Mouse (Mus musculus) small intestine, adult 2 months (tissue): ENCODE measurements around the gene Chmp6.

ENCODE experiments used
- CTCF ChIP-seq: fragments of 200-500 bp; IDR thresholded peaks from 2 replicates; pipeline ENCODE4 v1.5.1; 2012; ENCODE audit warnings: low read depth, mild to moderate bottlenecking, control low read depth, inconsistent platforms, low read length, moderate library complexity, mixed read lengths; ENCODE audit not compliant: insufficient replicate concordance, insufficient read length; ENCODE audit errors: extremely low read depth
- POLR2A ChIP-seq: fragments of 200-500 bp; IDR thresholded peaks from 2 replicates; pipeline ENCODE4 v1.6.1; 2012; ENCODE audit warnings: low read depth, mild to moderate bottlenecking, control low read depth, inconsistent platforms, low read length, moderate library complexity

- TF ChIP-seq CTCF: no peak
- TF ChIP-seq POLR2A: no peak
Measured at GRCm38 (mm10) chr11:119866837-119867236, 46.4 kb upstream of the Chmp6 start.
